Mouse (Mus musculus): Measurements from ENCODE around the gene Ikbke. TPM values are rescaled to one million over a fixed set of nuclear protein-coding genes. Genes with fewer than 3 reads are reported as not detected.

Ikbke gene
- polyA plus RNA-seq, 1 experiment: 15.3 TPM

- no peak for DNase-seq
- no peak overlapping the region for H3K4me3 ChIP-seq (replicated peaks; ENCODE audit: extremely low read depth, low read depth, low read length)
- 65% methylated on average over 5 of the region's 5 CpGs for WGBS
- no peaks in the 10 kb centered on the region for H3K4me1 ChIP-seq (ENCODE audit: control insufficient read depth, insufficient read depth, low read length)
- TF ChIP-seq CTCF (IDR thresholded peaks at IDR 0.05; ENCODE audit: insufficient read depth, low read length) (no peak), POLR2A (IDR thresholded peaks at IDR 0.05; ENCODE audit: borderline replicate concordance, extremely low read depth, low read depth, low read length) (no peak)
These were observed 7.4 kb upstream of the Ikbke start for GRCm38 (mm10) chr1:131286803-131287202.

GRCm38 (mm10) chr1:131284616-131285015 lies 5.2 kb upstream of the Ikbke start:
- Histone ChIP-seq H3K4me3 (replicated peaks; ENCODE audit: extremely low read depth, low read depth, low read length) (no peak overlapping the region), H3K4me1 (ENCODE audit: control insufficient read depth, insufficient read depth, low read length) (no peaks in the 10 kb centered on the region; the same call in 1 of the 2 replicates)
- TF ChIP-seq CTCF (IDR thresholded peaks at IDR 0.05; ENCODE audit: insufficient read depth, low read length) (no peak), POLR2A (IDR thresholded peaks at IDR 0.05; ENCODE audit: borderline replicate concordance, extremely low read depth, low read depth, low read length) (no peak)
- no peak for DNase-seq
- WGBS: 79% methylated on average over 4 of the region's 4 CpGs

- WGBS: 72% methylated on average over 1 of the region's 1 CpGs
- Histone ChIP-seq H3K4me1 (ENCODE audit: control insufficient read depth, insufficient read depth, low read length) (no peaks in the 10 kb centered on the region; the same call in 1 of the 2 replicates), H3K4me3 (replicated peaks; ENCODE audit: extremely low read depth, low read depth, low read length) (no peak overlapping the region)
- no peak for DNase-seq
- no peak for TF ChIP-seq CTCF (IDR thresholded peaks at IDR 0.05; ENCODE audit: insufficient read depth, low read length)
- no peak for TF ChIP-seq POLR2A (IDR thresholded peaks at IDR 0.05; ENCODE audit: borderline replicate concordance, extremely low read depth, low read depth, low read length)
These were observed 4.8 kb upstream of the Ikbke start for GRCm38 (mm10) chr1:131284167-131284566.

GRCm38 (mm10) chr1:131281731-131282130 lies 2.3 kb upstream of the Ikbke start:
- WGBS: 49% methylated on average over 4 of the region's 4 CpGs
- no peak for DNase-seq
- no peak overlapping the region for H3K4me3 ChIP-seq (replicated peaks; ENCODE audit: extremely low read depth, low read depth, low read length)
- no peaks in the 10 kb centered on the region; the same call in 1 of the 2 replicates for H3K4me1 ChIP-seq (ENCODE audit: control insufficient read depth, insufficient read depth, low read length)
- TF ChIP-seq CTCF (IDR thresholded peaks at IDR 0.05; ENCODE audit: insufficient read depth, low read length) (no peak), POLR2A (IDR thresholded peaks at IDR 0.05; ENCODE audit: borderline replicate concordance, extremely low read depth, low read depth, low read length) (no peak)

GRCm38 (mm10) chr1:131280280-131280679 lies 874 bp upstream of the Ikbke start:
- WGBS: 26% methylated on average over 3 of the region's 3 CpGs
- Histone ChIP-seq H3K4me1 (ENCODE audit: control insufficient read depth, insufficient read depth, low read length) (no peaks in the 10 kb centered on the region; the same call in 1 of the 2 replicates), H3K4me3 (replicated peaks; ENCODE audit: extremely low read depth, low read depth, low read length) (no peak overlapping the region)
- TF ChIP-seq POLR2A (IDR thresholded peaks at IDR 0.05; ENCODE audit: borderline replicate concordance, extremely low read depth, low read depth, low read length) (no peak), CTCF (IDR thresholded peaks at IDR 0.05; ENCODE audit: insufficient read depth, low read length) (no peak)
- no peak for DNase-seq

- H3K4me3 ChIP-seq (replicated peaks; ENCODE audit: extremely low read depth, low read depth, low read length): peak overlapping the region; percentile 58
- H3K4me1 ChIP-seq (ENCODE audit: control insufficient read depth, insufficient read depth, low read length): no peaks in the 10 kb centered on the region; the same call in 1 of the 2 replicates
- TF ChIP-seq CTCF (IDR thresholded peaks at IDR 0.05; ENCODE audit: insufficient read depth, low read length): no peak
- no peak for TF ChIP-seq POLR2A (IDR thresholded peaks at IDR 0.05; ENCODE audit: borderline replicate concordance, extremely low read depth, low read depth, low read length)
- peak; percentile 19 for DNase-seq
- 27% methylated on average over 8 of the region's 8 CpGs for WGBS
These were observed 575 bp downstream of the Ikbke start for GRCm38 (mm10) chr1:131278606-131279455.

- no peak for DNase-seq
- Histone ChIP-seq H3K4me3 (replicated peaks; ENCODE audit: extremely low read depth, low read depth, low read length) (no peak overlapping the region), H3K4me1 (ENCODE audit: control insufficient read depth, insufficient read depth, low read length) (no peaks in the 10 kb centered on the region; the same call in 1 of the 2 replicates)
- no peak for TF ChIP-seq POLR2A (IDR thresholded peaks at IDR 0.05; ENCODE audit: borderline replicate concordance, extremely low read depth, low read depth, low read length)
- TF ChIP-seq CTCF (IDR thresholded peaks at IDR 0.05; ENCODE audit: insufficient read depth, low read length): no peak
These were observed 2.6 kb downstream of the Ikbke start for GRCm38 (mm10) chr1:131276831-131277230.

- TF ChIP-seq CTCF (IDR thresholded peaks at IDR 0.05; ENCODE audit: insufficient read depth, low read length) (no peak), POLR2A (IDR thresholded peaks at IDR 0.05; ENCODE audit: borderline replicate concordance, extremely low read depth, low read depth, low read length) (no peak)
- DNase-seq: no peak
- H3K4me3 ChIP-seq (replicated peaks; ENCODE audit: extremely low read depth, low read depth, low read length): no peak overlapping the region
- WGBS: 70% methylated on average over 14 of the region's 14 CpGs
- H3K4me1 ChIP-seq (ENCODE audit: control insufficient read depth, insufficient read depth, low read length): no peaks in the 10 kb centered on the region; the same call in 1 of the 2 replicates
These were observed 3.8 kb downstream of the Ikbke start for GRCm38 (mm10) chr1:131275577-131275976.

GRCm38 (mm10) chr1:131274725-131275539 lies 4.5 kb downstream of the Ikbke start:
- TF ChIP-seq POLR2A (IDR thresholded peaks at IDR 0.05; ENCODE audit: borderline replicate concordance, extremely low read depth, low read depth, low read length): no peak
- no peak for TF ChIP-seq CTCF (IDR thresholded peaks at IDR 0.05; ENCODE audit: insufficient read depth, low read length)
- 53% methylated on average over 22 of the region's 22 CpGs for WGBS
- DNase-seq: no peak
- H3K4me3 ChIP-seq (replicated peaks; ENCODE audit: extremely low read depth, low read depth, low read length): no peak overlapping the region
- no peaks in the 10 kb centered on the region; the same call in 1 of the 2 replicates for H3K4me1 ChIP-seq (ENCODE audit: control insufficient read depth, insufficient read depth, low read length)
